Mouse (Mus musculus) midbrain, embryonic 16.5 days (tissue): ENCODE results near the gene Hnrnph1. TPM values are rescaled to one million over a fixed set of nuclear protein-coding genes. Genes with fewer than 3 reads are reported as not detected.
A peak's percentile ranks its signal among the peaks of the same experiment; 100 is the strongest.

Source experiments
- ATAC-seq: fragments of 200-750 bp; cut with Nextera tagmentation; 2 replicates; pipeline ENCODE4 v1.8.0; 2017; ENCODE audit warnings: moderate TSS enrichment
- H3K27ac ChIP-seq: fragments of 300-500 bp; sonication (generic); 2 replicates; pipeline ENCODE4 v1.5.1; 2014; ENCODE audit warnings: mild to moderate bottlenecking, low read length, mixed read lengths
- H3K27me3 ChIP-seq: fragments of 300-500 bp; sonication (generic); 2 replicates; pipeline ENCODE4 v1.6.1; 2014; ENCODE audit warnings: low read depth, low read length, mixed read lengths; ENCODE audit not compliant: control insufficient read depth, insufficient read depth
- H3K36me3 ChIP-seq: fragments of 300-500 bp; sonication (generic); 2 replicates; pipeline ENCODE4 v1.6.1; 2014; ENCODE audit warnings: mild to moderate bottlenecking, low read length, moderate library complexity, mixed read lengths; ENCODE audit not compliant: control insufficient read depth, insufficient read depth
- H3K4me1 ChIP-seq: fragments of 300-500 bp; sonication (generic); 2 replicates; pipeline ENCODE4 v1.6.1; 2014; ENCODE audit warnings: mild to moderate bottlenecking, low read length, mixed read lengths; ENCODE audit not compliant: control insufficient read depth, insufficient read depth
- H3K4me2 ChIP-seq: fragments of 300-500 bp; sonication (generic); 2 replicates; pipeline ENCODE4 v1.6.1; 2014; ENCODE audit warnings: mild to moderate bottlenecking, low read length, mixed read lengths
- H3K4me3 ChIP-seq: fragments of 300-500 bp; sonication (generic); 2 replicates; pipeline ENCODE4 v1.5.1; 2014; ENCODE audit warnings: low read depth, mild to moderate bottlenecking, low read length, moderate library complexity, mixed read lengths
- H3K9ac ChIP-seq: fragments of 300-500 bp; sonication (generic); 2 replicates; pipeline ENCODE4 v1.6.1; 2014; ENCODE audit warnings: low read depth, low read length, mixed read lengths
- H3K9me3 ChIP-seq: fragments of 300-500 bp; sonication (generic); replicated peaks from 2 replicates; pipeline ENCODE4 v1.6.1; 2014; ENCODE audit warnings: mild to moderate bottlenecking, low read length, mixed read lengths; ENCODE audit not compliant: control insufficient read depth, poor library complexity, severe bottlenecking
- WGBS: fragments of 180-500 bp; shearing (Covaris S2); extraction: QIAGEN DNeasy Blood & Tissue Kit; methylation state at CpG from one replicate; pipeline ENCODE4 v1.1.7; 2014; 5-methylcytosine and 5-hydroxymethylcytosine counted together
- microRNA counts: library from miRNA; unstranded; fragments of <30 nt; microRNA quantifications from one replicate; lab custom pipeline; 2016
- microRNA-seq: library from miRNA; unstranded; fragments of <30 nt; microRNA quantifications from one replicate; pipeline ENCODE4, GENCODE M21; 2017
- polyA plus RNA-seq: library from polyadenylated mRNA; unstranded; fragments of >200 nt; fragmentation: Nextera tagmentation; extraction: Ambion mirVana; gene quantifications from 2 replicates; pipeline ENCODE4 v1.2.1, GENCODE M21; 2015

The Hnrnph1 gene
- polyA plus RNA-seq, 1 experiment from 2014 or later, result 456 TPM

GRCm38 (mm10) chr11:50432896-50433295 lies 56.1 kb downstream of the Hnrnph1 start:
- Histone ChIP-seq H3K9ac (no peak overlapping the region), H3K36me3 (no peaks in the 10 kb centered on the region), H3K27me3 (no peaks in the 10 kb centered on the region; the same call in 1 of the 2 replicates), H3K9me3 (no peaks in the 10 kb centered on the region), H3K27ac (no peak overlapping the region), H3K4me3 (no peak overlapping the region), H3K4me1 (peaks cover 6% of the 10 kb centered on the region), H3K4me2 (no peak overlapping the region)
- 92% methylated on average over 5 of the region's 5 CpGs for WGBS
- no peak for ATAC-seq

MicroRNAs encoded within 50 kb of the gene (microRNA counts, 519-probe panel; counts per million panel counts)
- microRNA mmu-miR-804 (lab: Ali Mortazavi, UCI), result 2,652 counts per million, percentile 79 among the panel's probes with 10 or more counts

Small RNA genes lying within 50 kb of the gene (microRNA-seq; reads per million reads assigned to microRNA genes)
- not detected for gene Mir804

Other genes starting within 250 kb of the Hnrnph1 start
- gene Tbc1d9b, start 245.6 kb upstream of the Hnrnph1 start, polyA plus RNA-seq, result 38.3 and 38.4 TPM in 2 replicates
- gene Mrnip, start 202.5 kb upstream of the Hnrnph1 start, polyA plus RNA-seq, result 32.7 and 39.2 TPM in 2 replicates
- 374 and 394 TPM in 2 replicates for gene Sqstm1, start 166.2 kb upstream of the Hnrnph1 start, polyA plus RNA-seq
- gene Mgat4b, start 166.1 kb upstream of the Hnrnph1 start, polyA plus RNA-seq, result 33.3 and 38.3 TPM in 2 replicates
- 1.8 and 3.3 TPM in 2 replicates for gene Ltc4s, start 138.4 kb upstream of the Hnrnph1 start, polyA plus RNA-seq
- 2.0 and 2.5 TPM in 2 replicates for gene Maml1, start 84.7 kb upstream of the Hnrnph1 start, polyA plus RNA-seq
- gene Canx, start 51.3 kb upstream of the Hnrnph1 start, polyA plus RNA-seq, result 294 and 304 TPM in 2 replicates
- gene Cby3, start 22.5 kb upstream of the Hnrnph1 start, polyA plus RNA-seq, result 1.3 and 1.7 TPM in 2 replicates
- gene Rufy1, start 54.1 kb downstream of the Hnrnph1 start, polyA plus RNA-seq, result 30.6 and 31.5 TPM in 2 replicates
- 3.8 and 4.0 TPM in 2 replicates for gene Adamts2, start 225.1 kb downstream of the Hnrnph1 start, polyA plus RNA-seq